Mouse (Mus musculus) splenic B cell, adult 2 months (primary cell): ENCODE measurements around the gene Trpm8.

Experiments used
- DNase-seq: peaks from one replicate; pipeline ENCODE4 v3.0.0-alpha.2; 2011; ENCODE audit warnings: low read depth, low spot score
- H3K27me3 ChIP-seq: 2 replicates; pipeline ENCODE4 v1.6.1; 2012; ENCODE audit warnings: mild to moderate bottlenecking, low read length, moderate library complexity, mixed read lengths; ENCODE audit not compliant: control insufficient read depth, poor library complexity, insufficient read depth, severe bottlenecking
- H3K36me3 ChIP-seq: 2 replicates; pipeline ENCODE4 v1.6.1; 2012; ENCODE audit warnings: mild to moderate bottlenecking, low read length, moderate library complexity, mixed read lengths; ENCODE audit not compliant: control insufficient read depth, poor library complexity, insufficient read depth, severe bottlenecking

Trpm8 gene

GRCm38 (mm10) chr1:88355681-88356080 lies 78.2 kb downstream of the Trpm8 start:
- Histone ChIP-seq H3K36me3 (no peaks in the 10 kb centered on the region), H3K27me3 (no peaks in the 10 kb centered on the region)
- no peak for DNase-seq

- no peaks in the 10 kb centered on the region for H3K27me3 ChIP-seq
These were observed 79.2 kb downstream of the Trpm8 start for GRCm38 (mm10) chr1:88356616-88357015.

GRCm38 (mm10) chr1:88357458-88358090 lies 80.1 kb downstream of the Trpm8 start:
- Histone ChIP-seq H3K36me3 (no peaks in the 10 kb centered on the region), H3K27me3 (no peaks in the 10 kb centered on the region)
- peak; percentile 54 for DNase-seq

More at GRCm38 (mm10) chr1:88356616-88357015, 79.2 kb downstream of the Trpm8 start:
- no peaks in the 10 kb centered on the region for H3K36me3 ChIP-seq
- no peak for DNase-seq

- Histone ChIP-seq H3K27me3 (no peaks in the 10 kb centered on the region), H3K36me3 (no peaks in the 10 kb centered on the region)
- DNase-seq, result no peak
These were observed 80.7 kb downstream of the Trpm8 start for GRCm38 (mm10) chr1:88358102-88358654.

GRCm38 (mm10) chr1:88361085-88361484 lies 83.6 kb downstream of the Trpm8 start:
- DNase-seq, result no peak
- Histone ChIP-seq H3K27me3 (no peaks in the 10 kb centered on the region), H3K36me3 (no peaks in the 10 kb centered on the region)

DNA sequence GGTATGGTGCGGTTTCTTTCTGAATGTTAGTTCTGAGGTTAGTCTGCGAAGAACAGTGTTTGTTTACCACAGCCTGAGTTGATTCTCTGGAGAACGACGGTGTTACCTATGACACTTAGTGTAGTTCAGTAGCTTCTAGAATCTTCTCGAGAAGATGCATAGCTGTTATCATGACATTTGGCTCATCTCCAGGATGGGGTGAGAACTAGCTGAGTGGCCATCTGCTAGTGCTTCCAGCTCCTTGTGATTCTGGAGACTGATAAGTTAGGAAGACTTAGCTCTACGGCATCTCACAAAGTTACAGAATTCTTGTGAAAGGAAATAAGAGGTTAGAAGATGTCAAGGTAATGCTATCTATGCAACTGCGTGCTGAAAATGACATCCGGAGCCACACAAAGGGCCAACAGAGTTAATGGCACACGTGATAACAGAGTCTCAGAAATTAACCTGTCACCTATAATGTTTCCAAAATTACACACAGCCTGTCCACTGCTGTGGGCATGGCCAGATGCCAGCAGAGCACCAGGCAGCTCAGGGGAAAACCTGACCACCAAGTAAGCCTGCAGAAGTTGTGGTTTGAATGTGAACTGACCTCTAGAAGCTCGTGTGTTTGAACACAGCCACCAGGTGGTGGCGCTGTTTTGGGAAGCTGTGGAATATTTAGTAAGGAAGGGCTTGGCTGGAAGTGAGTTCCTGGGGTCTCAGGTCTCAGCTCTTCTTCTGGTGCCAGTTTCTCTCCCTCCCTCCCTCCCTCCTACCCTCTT lies 89.6 kb downstream of the Trpm8 start:
- DNase-seq, result no peak
- Histone ChIP-seq H3K27me3 (no peaks in the 10 kb centered on the region), H3K36me3 (no peaks in the 10 kb centered on the region)

DNA sequence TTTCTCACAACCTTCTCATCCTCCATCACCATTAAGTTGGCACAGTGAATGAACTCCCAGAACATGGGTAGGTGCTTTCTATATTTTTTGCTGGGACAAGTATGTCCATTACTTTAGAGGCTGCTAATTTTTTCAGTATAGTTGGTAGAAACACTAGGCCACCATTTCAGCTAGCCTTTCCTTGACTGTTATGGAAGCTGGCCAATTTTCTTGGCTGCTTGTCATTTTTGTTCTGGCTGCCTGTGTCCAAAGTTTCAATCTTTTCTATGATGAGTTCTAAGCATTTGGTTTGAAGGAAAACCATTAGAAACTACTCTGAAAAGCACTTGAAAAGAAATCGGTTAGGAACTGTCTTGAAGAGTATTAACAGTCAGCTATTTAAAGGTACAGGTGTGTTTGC lies 101.0 kb downstream of the Trpm8 start:
- H3K27me3 ChIP-seq, result no peaks in the 10 kb centered on the region
- no peaks in the 10 kb centered on the region for H3K36me3 ChIP-seq
- no peak for DNase-seq

DNA sequence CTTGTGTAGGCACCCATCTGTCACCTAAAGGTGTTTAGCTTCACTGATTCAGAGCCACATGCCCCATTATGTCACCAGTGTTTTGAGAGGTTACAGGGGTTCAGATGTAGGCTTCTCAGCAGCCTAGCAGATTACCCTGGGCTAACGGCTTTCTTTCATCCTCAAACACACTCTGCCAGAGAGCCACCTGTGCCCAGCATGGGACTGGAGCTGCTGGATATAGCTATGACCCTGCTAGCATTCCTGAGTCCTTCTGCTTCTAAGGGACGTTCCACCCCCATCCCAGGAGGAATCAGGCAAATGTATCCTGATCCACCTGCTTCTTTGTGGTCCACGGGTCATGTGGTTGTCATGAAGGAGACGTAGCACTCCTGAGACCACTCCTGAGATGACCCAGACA lies 114.2 kb downstream of the Trpm8 start:
- DNase-seq, result no peak
- Histone ChIP-seq H3K27me3 (no peaks in the 10 kb centered on the region), H3K36me3 (no peaks in the 10 kb centered on the region)

DNA sequence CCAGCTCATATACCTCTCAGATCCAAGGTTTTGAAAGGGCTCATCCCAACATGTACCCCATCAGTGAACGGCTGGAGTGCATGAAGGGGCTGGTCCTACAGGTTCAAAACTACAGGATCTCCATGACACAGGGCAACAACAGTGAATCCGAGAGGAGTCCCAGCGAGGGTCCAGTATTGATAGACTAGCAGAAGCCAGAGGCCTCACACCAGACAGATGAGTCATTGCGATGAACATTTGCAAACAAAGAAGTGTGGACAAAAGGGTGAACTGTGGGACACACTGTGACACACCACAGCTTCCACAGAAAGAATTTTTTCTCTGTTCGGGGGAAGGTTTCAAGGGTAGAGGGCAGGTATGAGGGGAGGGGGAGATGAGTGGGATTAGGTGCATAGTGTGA lies 115.9 kb downstream of the Trpm8 start:
- DNase-seq, result no peak
- Histone ChIP-seq H3K36me3 (no peaks in the 10 kb centered on the region), H3K27me3 (no peaks in the 10 kb centered on the region)

- no peaks in the 10 kb centered on the region for H3K36me3 ChIP-seq
- DNase-seq, result no peak
- H3K27me3 ChIP-seq, result no peaks in the 10 kb centered on the region
These were observed 125.9 kb downstream of the Trpm8 start for GRCm38 (mm10) chr1:88403378-88403777.

GRCm38 (mm10) chr1:88406078-88406806 lies 128.8 kb downstream of the Trpm8 start:
- DNase-seq, result no peak
- H3K36me3 ChIP-seq, result no peaks in the 10 kb centered on the region
- no peaks in the 10 kb centered on the region for H3K27me3 ChIP-seq

DNA sequence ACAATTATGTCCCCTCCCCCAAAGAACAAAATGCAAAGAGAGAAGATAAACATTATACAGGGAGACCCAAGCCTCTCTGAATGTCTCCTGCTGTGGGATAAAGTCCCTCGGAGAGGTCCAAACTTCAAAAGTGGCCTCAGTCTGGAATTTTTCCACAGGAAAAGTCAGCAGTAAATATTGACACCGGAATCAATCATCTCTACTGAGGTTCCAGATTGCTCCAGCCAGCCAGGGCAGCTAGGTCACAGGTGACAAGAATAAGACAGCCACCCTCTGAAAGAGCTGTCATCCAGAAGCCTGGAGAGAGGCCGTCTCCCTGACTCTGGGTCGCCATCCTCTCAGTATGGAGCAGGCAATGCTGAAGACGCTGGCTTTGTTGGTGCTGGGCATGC lies 129.3 kb downstream of the Trpm8 start, which contains the start of gene Spp2:
TSS of gene Spp2 (plus strand) at position 155 of the 392 bp plus-strand sequence.
- Histone ChIP-seq H3K27me3 (no peaks in the 10 kb centered on the region), H3K36me3 (no peaks in the 10 kb centered on the region)
- DNase-seq, result no peak

- no peaks in the 10 kb centered on the region for H3K27me3 ChIP-seq
- no peaks in the 10 kb centered on the region for H3K36me3 ChIP-seq
- no peak for DNase-seq
These were observed 130.9 kb downstream of the Trpm8 start for GRCm38 (mm10) chr1:88408340-88408739.

- no peak for DNase-seq
- Histone ChIP-seq H3K36me3 (no peaks in the 10 kb centered on the region), H3K27me3 (no peaks in the 10 kb centered on the region)
These were observed 134.6 kb downstream of the Trpm8 start for GRCm38 (mm10) chr1:88412013-88412412.

GRCm38 (mm10) chr1:88418943-88419342 lies 141.5 kb downstream of the Trpm8 start:
- no peak for DNase-seq
- H3K36me3 ChIP-seq, result no peaks in the 10 kb centered on the region
- H3K27me3 ChIP-seq, result no peaks in the 10 kb centered on the region
